Mouse (Mus musculus) midbrain, embryonic 10.5 days (tissue): ENCODE results near the gene Bnipl. TPM values are rescaled to one million over a fixed set of nuclear protein-coding genes. Genes with fewer than 3 reads are reported as not detected.

Source experiments
- DNase-seq: peaks from one replicate; pipeline ENCODE4 v3.0.0-alpha.2; 2017; ENCODE audit warnings: low spot score
- H3K27ac ChIP-seq: fragments of 300-500 bp; sonication (generic); replicated peaks from 2 replicates; pipeline ENCODE4 v1.5.1; 2016; ENCODE audit warnings: mild to moderate bottlenecking
- H3K27me3 ChIP-seq: fragments of 300-500 bp; sonication (generic); 2 replicates; pipeline ENCODE4 v1.6.1; 2016; ENCODE audit warnings: low read depth, mild to moderate bottlenecking; ENCODE audit not compliant: poor library complexity, severe bottlenecking
- H3K36me3 ChIP-seq: fragments of 300-500 bp; sonication (generic); 2 replicates; pipeline ENCODE4 v1.6.1; 2016; ENCODE audit warnings: mild to moderate bottlenecking, moderate library complexity
- H3K4me1 ChIP-seq: fragments of 300-500 bp; sonication (generic); 2 replicates; pipeline ENCODE4 v1.6.1; 2016
- H3K4me3 ChIP-seq: fragments of 300-500 bp; sonication (generic); 2 replicates; pipeline ENCODE4 v1.5.1; 2016; ENCODE audit warnings: mild to moderate bottlenecking, moderate library complexity
- H3K9me3 ChIP-seq: fragments of 300-500 bp; sonication (generic); replicated peaks from 2 replicates; pipeline ENCODE4 v1.6.1; 2016; ENCODE audit warnings: mild to moderate bottlenecking
- WGBS: fragments of 180-500 bp; shearing (Covaris S2); methylation state at CpG from one replicate; pipeline ENCODE4 v1.1.7; 2016; 5-methylcytosine and 5-hydroxymethylcytosine counted together
- polyA plus RNA-seq: library from polyadenylated mRNA; unstranded; fragments of >200 nt; fragmentation: Nextera tagmentation; extraction: Ambion mirVana; gene quantifications from 2 replicates; pipeline ENCODE4 v1.2.1, GENCODE M21; 2016

The Bnipl gene
- 0.09 and 0.32 TPM in 2 replicates for polyA plus RNA-seq

- DNase-seq = no peak
- H3K4me3 ChIP-seq = no peak within 1 kb of the TSS
- no peak within 1 kb of the TSS for H3K27ac ChIP-seq
- no peaks in the 10 kb centered on the region for H3K27me3 ChIP-seq
- H3K4me1 ChIP-seq = no peaks in the 10 kb centered on the region
- H3K36me3 ChIP-seq = peaks cover 39% of the 10 kb centered on the region
- 59% methylated on average over 7 of the region's 7 CpGs for WGBS
- no peaks in the 10 kb centered on the region for H3K9me3 ChIP-seq
These were observed at the start of gene Bnipl for GRCm38 (mm10) chr3:95250783-95251424. TSS of gene Bnipl (minus strand) at chr3:95251193.

- no peak for DNase-seq
- Histone ChIP-seq H3K27me3 (no peaks in the 10 kb centered on the region), H3K4me3 (no peak overlapping the region), H3K27ac (no peak overlapping the region), H3K4me1 (peaks cover 6% of the 10 kb centered on the region; the same call in 1 of the 2 replicates), H3K36me3 (peaks cover 44% of the 10 kb centered on the region), H3K9me3 (no peaks in the 10 kb centered on the region)
- 95% methylated on average over 7 of the region's 7 CpGs for WGBS
These were observed 47.0 kb upstream of the Bnipl start for GRCm38 (mm10) chr3:95298018-95298417.

- 13% methylated on average over 5 of the region's 5 CpGs for WGBS
- DNase-seq = peak; percentile 30
- no peak overlapping the region for H3K4me3 ChIP-seq
- H3K9me3 ChIP-seq = no peaks in the 10 kb centered on the region
- no peaks in the 10 kb centered on the region for H3K27me3 ChIP-seq
- peaks cover 6% of the 10 kb centered on the region; the same call in 1 of the 2 replicates for H3K4me1 ChIP-seq
- H3K27ac ChIP-seq = no peak overlapping the region
- peaks cover 58% of the 10 kb centered on the region for H3K36me3 ChIP-seq
These were observed 45.1 kb upstream of the Bnipl start for GRCm38 (mm10) chr3:95296103-95296469.

- H3K27me3 ChIP-seq = no peaks in the 10 kb centered on the region
- peaks cover 6% of the 10 kb centered on the region; the same call in 1 of the 2 replicates for H3K4me1 ChIP-seq
- DNase-seq = no peak
- H3K27ac ChIP-seq = no peak overlapping the region
- H3K36me3 ChIP-seq = peaks cover 64% of the 10 kb centered on the region
- H3K4me3 ChIP-seq = no peak overlapping the region
- H3K9me3 ChIP-seq = no peaks in the 10 kb centered on the region
- WGBS = 83% methylated on average over 11 of the region's 11 CpGs
These were observed 44.5 kb upstream of the Bnipl start for GRCm38 (mm10) chr3:95295321-95296102.

GRCm38 (mm10) chr3:95294718-95295117 lies 43.7 kb upstream of the Bnipl start:
- Histone ChIP-seq H3K4me1 (peaks cover 6% of the 10 kb centered on the region; the same call in 1 of the 2 replicates), H3K4me3 (no peak overlapping the region), H3K27me3 (no peaks in the 10 kb centered on the region), H3K27ac (no peak overlapping the region), H3K36me3 (peaks cover 70% of the 10 kb centered on the region), H3K9me3 (no peaks in the 10 kb centered on the region)
- WGBS = 88% methylated on average over 5 of the region's 5 CpGs
- DNase-seq = no peak

GRCm38 (mm10) chr3:95294316-95294715 lies 43.3 kb upstream of the Bnipl start:
- Histone ChIP-seq H3K4me3 (no peak overlapping the region), H3K36me3 (peaks cover 73% of the 10 kb centered on the region), H3K27me3 (no peaks in the 10 kb centered on the region), H3K4me1 (peaks cover 6% of the 10 kb centered on the region; the same call in 1 of the 2 replicates), H3K9me3 (no peaks in the 10 kb centered on the region), H3K27ac (no peak overlapping the region)
- DNase-seq = no peak
- 82% methylated on average over 7 of the region's 7 CpGs for WGBS

- 85% methylated on average over 11 of the region's 11 CpGs for WGBS
- Histone ChIP-seq H3K9me3 (no peaks in the 10 kb centered on the region), H3K4me1 (peaks cover 6% of the 10 kb centered on the region; the same call in 1 of the 2 replicates), H3K27me3 (no peaks in the 10 kb centered on the region), H3K4me3 (no peak overlapping the region), H3K27ac (no peak overlapping the region), H3K36me3 (peaks cover 77% of the 10 kb centered on the region)
- no peak for DNase-seq
These were observed 42.5 kb upstream of the Bnipl start for GRCm38 (mm10) chr3:95293537-95293936.

- Histone ChIP-seq H3K9me3 (no peaks in the 10 kb centered on the region), H3K4me1 (peaks cover 6% of the 10 kb centered on the region; the same call in 1 of the 2 replicates), H3K36me3 (peaks cover 83% of the 10 kb centered on the region), H3K27me3 (no peaks in the 10 kb centered on the region), H3K4me3 (no peak overlapping the region), H3K27ac (no peak overlapping the region)
- DNase-seq = no peak
- WGBS = 87% methylated on average over 2 of the region's 2 CpGs
These were observed 41.9 kb upstream of the Bnipl start for GRCm38 (mm10) chr3:95292899-95293298.

- H3K27me3 ChIP-seq = no peaks in the 10 kb centered on the region
- no peak for DNase-seq
- H3K9me3 ChIP-seq = no peaks in the 10 kb centered on the region
- H3K36me3 ChIP-seq = peaks cover 75% of the 10 kb centered on the region
- no peak overlapping the region for H3K4me3 ChIP-seq
- no peak overlapping the region for H3K27ac ChIP-seq
- WGBS = 91% methylated on average over 4 of the region's 4 CpGs
- H3K4me1 ChIP-seq = peaks cover 2% of the 10 kb centered on the region; the same call in 1 of the 2 replicates
These were observed 40.0 kb upstream of the Bnipl start for GRCm38 (mm10) chr3:95291041-95291440.

GRCm38 (mm10) chr3:95290156-95290555 lies 39.2 kb upstream of the Bnipl start:
- Histone ChIP-seq H3K27ac (no peak overlapping the region), H3K4me1 (no peaks in the 10 kb centered on the region), H3K36me3 (peaks cover 68% of the 10 kb centered on the region), H3K27me3 (no peaks in the 10 kb centered on the region), H3K4me3 (no peak overlapping the region), H3K9me3 (no peaks in the 10 kb centered on the region)
- WGBS = 82% methylated on average over 6 of the region's 6 CpGs
- DNase-seq = no peak

- Histone ChIP-seq H3K4me1 (peaks cover 5% of the 10 kb centered on the region; the same call in 1 of the 2 replicates), H3K36me3 (peaks cover 61% of the 10 kb centered on the region), H3K27me3 (no peaks in the 10 kb centered on the region), H3K9me3 (no peaks in the 10 kb centered on the region), H3K27ac (no peak overlapping the region), H3K4me3 (no peak overlapping the region)
- DNase-seq = no peak
- WGBS = 95% methylated on average over 4 of the region's 4 CpGs
These were observed 38.4 kb upstream of the Bnipl start for GRCm38 (mm10) chr3:95289419-95289818.

GRCm38 (mm10) chr3:95287541-95287940 lies 36.5 kb upstream of the Bnipl start:
- Histone ChIP-seq H3K27me3 (no peaks in the 10 kb centered on the region), H3K36me3 (peaks cover 43% of the 10 kb centered on the region), H3K4me1 (peaks cover 17% of the 10 kb centered on the region), H3K4me3 (no peak overlapping the region), H3K9me3 (no peaks in the 10 kb centered on the region), H3K27ac (no peak overlapping the region)
- no peak for DNase-seq
- WGBS = 93% methylated on average over 3 of the region's 3 CpGs

GRCm38 (mm10) chr3:95286510-95286909 lies 35.5 kb upstream of the Bnipl start:
- Histone ChIP-seq H3K4me3 (no peak overlapping the region), H3K4me1 (peaks cover 25% of the 10 kb centered on the region), H3K27me3 (no peaks in the 10 kb centered on the region), H3K27ac (no peak overlapping the region), H3K36me3 (peaks cover 37% of the 10 kb centered on the region), H3K9me3 (no peaks in the 10 kb centered on the region)
- no peak for DNase-seq
- 89% methylated on average over 7 of the region's 7 CpGs for WGBS
